Mouse (Mus musculus) liver, embryonic 13.5 days (tissue): ENCODE measurements around the gene Insl6. TPM values are rescaled to one million over a fixed set of nuclear protein-coding genes. Genes with fewer than 3 reads are reported as not detected.

ENCODE experiments used
- ATAC-seq: fragments of 200-750 bp; cut with Nextera tagmentation; 2 replicates; pipeline ENCODE4 v1.8.0; 2017; ENCODE audit warnings: low read depth, mild to moderate bottlenecking, moderate number of reproducible peaks, moderate library complexity
- DNase-seq: peaks from one replicate; pipeline ENCODE4 v3.0.0; 2022
- H3K27ac ChIP-seq: fragments of 300-500 bp; sonication (generic); 2 replicates; pipeline ENCODE4 v1.5.1; 2015; ENCODE audit warnings: moderate library complexity, mild to moderate bottlenecking, inconsistent platforms
- H3K27me3 ChIP-seq: fragments of 300-500 bp; sonication (generic); 2 replicates; pipeline ENCODE4 v1.6.1; 2015; ENCODE audit warnings: mild to moderate bottlenecking, inconsistent platforms
- H3K36me3 ChIP-seq: fragments of 300-500 bp; sonication (generic); 2 replicates; pipeline ENCODE4 v1.6.1; 2015; ENCODE audit warnings: mild to moderate bottlenecking, inconsistent platforms
- H3K4me1 ChIP-seq: fragments of 300-500 bp; sonication (generic); replicated peaks from 2 replicates; pipeline ENCODE4 v1.6.1; 2015; ENCODE audit warnings: inconsistent platforms
- H3K4me2 ChIP-seq: fragments of 300-500 bp; sonication (generic); 2 replicates; pipeline ENCODE4 v1.6.1; 2015; ENCODE audit warnings: inconsistent platforms, mild to moderate bottlenecking, moderate library complexity
- H3K4me3 ChIP-seq: fragments of 300-500 bp; sonication (generic); replicated peaks from 2 replicates; pipeline ENCODE4 v1.5.1; 2015; ENCODE audit warnings: mild to moderate bottlenecking, inconsistent platforms
- H3K9ac ChIP-seq: fragments of 300-500 bp; sonication (generic); 2 replicates; pipeline ENCODE4 v1.6.1; 2015; ENCODE audit warnings: mild to moderate bottlenecking, inconsistent platforms
- H3K9me3 ChIP-seq: fragments of 300-500 bp; sonication (generic); replicated peaks from 2 replicates; pipeline ENCODE4 v1.6.1; 2016; ENCODE audit warnings: inconsistent platforms
- WGBS: fragments of 180-500 bp; shearing (Covaris S2); methylation state at CpG from one replicate; pipeline ENCODE4 v1.1.7; 2015; ENCODE audit not compliant: insufficient replicate concordance; 5-methylcytosine and 5-hydroxymethylcytosine counted together
- polyA plus RNA-seq: library from polyadenylated mRNA; unstranded; fragments of >200 nt; fragmentation: Nextera tagmentation; extraction: Ambion mirVana; gene quantifications from 2 replicates; pipeline ENCODE4 v1.2.1, GENCODE M21; 2015

Insl6 gene
- polyA plus RNA-seq, 1 experiment from 2014 or later = 1.1 TPM

GRCm38 (mm10) chr19:29350991-29351390 is 25.8 kb upstream of the Insl6 start:
- Histone ChIP-seq H3K36me3 (0 out of 2 replicates have a peak, but pooled peaks cover 4% of the 10 kb centered on the region), H3K27me3 (no peaks in the 10 kb centered on the region), H3K9ac (no peak overlapping the region), H3K4me2 (no peak overlapping the region), H3K4me3 (no peak overlapping the region), H3K4me1 (peaks cover 4% of the 10 kb centered on the region), H3K27ac (no peak overlapping the region), H3K9me3 (no peaks in the 10 kb centered on the region)
- ATAC-seq = no peak
- WGBS = 61% methylated on average over 5 of the region's 5 CpGs
- no peak for DNase-seq

GRCm38 (mm10) chr19:29345636-29346035 is 20.5 kb upstream of the Insl6 start:
- Histone ChIP-seq H3K4me1 (0 out of 2 replicates have a peak, but pooled peaks cover 4% of the 10 kb centered on the region), H3K4me3 (no peak overlapping the region), H3K27ac (no peak overlapping the region), H3K9me3 (no peaks in the 10 kb centered on the region), H3K27me3 (no peaks in the 10 kb centered on the region), H3K9ac (no peak overlapping the region), H3K36me3 (0 out of 2 replicates have a peak, but pooled peaks cover 4% of the 10 kb centered on the region), H3K4me2 (no peak overlapping the region)
- DNase-seq (no peak), ATAC-seq (no peak)
- 72% methylated on average over 6 of the region's 6 CpGs for WGBS

GRCm38 (mm10) chr19:29344868-29345267 is 19.7 kb upstream of the Insl6 start:
- no peak for ATAC-seq

GRCm38 (mm10) chr19:29342281-29342680 is 17.1 kb upstream of the Insl6 start:
- WGBS = 68% methylated on average over 6 of the region's 6 CpGs
- ATAC-seq (no peak), DNase-seq (no peak)
- H3K9me3 ChIP-seq = no peaks in the 10 kb centered on the region
- no peak overlapping the region for H3K4me2 ChIP-seq
- no peak overlapping the region for H3K27ac ChIP-seq
- no peaks in the 10 kb centered on the region for H3K27me3 ChIP-seq
- H3K36me3 ChIP-seq = no peaks in the 10 kb centered on the region
- H3K4me3 ChIP-seq = no peak overlapping the region
- H3K4me1 ChIP-seq = 0 out of 2 replicates have a peak, but pooled peaks cover 4% of the 10 kb centered on the region
- H3K9ac ChIP-seq = no peak overlapping the region

More at GRCm38 (mm10) chr19:29344868-29345267, 19.7 kb upstream of the Insl6 start:
- Histone ChIP-seq H3K4me3 (no peak overlapping the region), H3K9me3 (no peaks in the 10 kb centered on the region), H3K27me3 (no peaks in the 10 kb centered on the region), H3K4me1 (0 out of 2 replicates have a peak, but pooled peaks cover 4% of the 10 kb centered on the region), H3K36me3 (0 out of 2 replicates have a peak, but pooled peaks cover under 1% of the 10 kb centered on the region), H3K9ac (no peak overlapping the region), H3K27ac (no peak overlapping the region), H3K4me2 (no peak overlapping the region)
- no peak for DNase-seq

- no peak overlapping the region for H3K4me2 ChIP-seq
- no peak for DNase-seq
- 0 out of 2 replicates have a peak, but pooled peaks cover 4% of the 10 kb centered on the region for H3K4me1 ChIP-seq
- 48% methylated on average over 4 of the region's 4 CpGs for WGBS
- H3K36me3 ChIP-seq = no peaks in the 10 kb centered on the region
- no peak for ATAC-seq
- H3K27ac ChIP-seq = no peak overlapping the region
- H3K9me3 ChIP-seq = no peaks in the 10 kb centered on the region
- no peak overlapping the region for H3K9ac ChIP-seq
- no peaks in the 10 kb centered on the region for H3K27me3 ChIP-seq
- H3K4me3 ChIP-seq = no peak overlapping the region
Observed at GRCm38 (mm10) chr19:29341029-29341428, 15.9 kb upstream of the Insl6 start.

- peaks cover 6% of the 10 kb centered on the region; the same call in 1 of the 2 replicates for H3K4me1 ChIP-seq
- ATAC-seq (no peak), DNase-seq (no peak)
- no peak overlapping the region for H3K4me2 ChIP-seq
- H3K9me3 ChIP-seq = no peaks in the 10 kb centered on the region
- H3K9ac ChIP-seq = no peak overlapping the region
- no peaks in the 10 kb centered on the region for H3K36me3 ChIP-seq
- H3K4me3 ChIP-seq = no peak overlapping the region
- no peak overlapping the region for H3K27ac ChIP-seq
- H3K27me3 ChIP-seq = peaks cover 37% of the 10 kb centered on the region
- WGBS = 68% methylated on average over 2 of the region's 2 CpGs
Observed at GRCm38 (mm10) chr19:29336624-29337023, 11.5 kb upstream of the Insl6 start.

GRCm38 (mm10) chr19:29334068-29334745 is 9.1 kb upstream of the Insl6 start, which contains the start of gene Rln1:
Gene Rln1, minus strand, starts transcription at chr19:29334670.
- H3K4me2 ChIP-seq = peak within 1 kb of the TSS; percentile 55
- H3K4me1 ChIP-seq = peaks cover 6% of the 10 kb centered on the region; the same call in 1 of the 2 replicates
- peak within 1 kb of the TSS; percentile 25 for H3K4me3 ChIP-seq
- ATAC-seq (no peak), DNase-seq (no peak)
- H3K36me3 ChIP-seq = no peaks in the 10 kb centered on the region
- H3K27me3 ChIP-seq = peaks cover 37% of the 10 kb centered on the region
- no peak within 1 kb of the TSS for H3K27ac ChIP-seq
- H3K9me3 ChIP-seq = no peaks in the 10 kb centered on the region
- WGBS = 9% methylated on average over 23 of the region's 23 CpGs
- H3K9ac ChIP-seq = 0 out of 2 replicates have a peak within 1 kb of the TSS, but pooled peaks have one; percentile 22

- ATAC-seq (no peak), DNase-seq (no peak)
- Histone ChIP-seq H3K27me3 (peaks cover 9% of the 10 kb centered on the region), H3K9me3 (no peaks in the 10 kb centered on the region), H3K9ac (no peak overlapping the region), H3K4me3 (no peak overlapping the region), H3K27ac (no peak overlapping the region), H3K4me1 (peaks cover 17% of the 10 kb centered on the region), H3K4me2 (no peak overlapping the region), H3K36me3 (no peaks in the 10 kb centered on the region)
- 69% methylated on average over 13 of the region's 13 CpGs for WGBS
Observed at GRCm38 (mm10) chr19:29326822-29327552, 1.8 kb upstream of the Insl6 start.

- no peaks in the 10 kb centered on the region for H3K36me3 ChIP-seq
- H3K4me3 ChIP-seq = no peak overlapping the region
- H3K27ac ChIP-seq = no peak overlapping the region
- WGBS = 81% methylated on average over 4 of the region's 4 CpGs
- no peak overlapping the region for H3K4me2 ChIP-seq
- peaks cover 7% of the 10 kb centered on the region for H3K27me3 ChIP-seq
- peaks cover 17% of the 10 kb centered on the region for H3K4me1 ChIP-seq
- no peak overlapping the region for H3K9ac ChIP-seq
- DNase-seq (no peak), ATAC-seq (no peak)
- H3K9me3 ChIP-seq = no peaks in the 10 kb centered on the region
Observed at GRCm38 (mm10) chr19:29326396-29326795, 1.2 kb upstream of the Insl6 start.

GRCm38 (mm10) chr19:29325852-29326180 is 660 bp upstream of the Insl6 start:
- H3K27ac ChIP-seq = no peak overlapping the region
- peak overlapping the region; percentile 50 for H3K4me3 ChIP-seq
- H3K36me3 ChIP-seq = no peaks in the 10 kb centered on the region
- peak overlapping the region; percentile 31 for H3K9ac ChIP-seq
- no peaks in the 10 kb centered on the region for H3K9me3 ChIP-seq
- peaks cover 7% of the 10 kb centered on the region for H3K27me3 ChIP-seq
- H3K4me2 ChIP-seq = peak overlapping the region; percentile 72
- no peak for ATAC-seq
- WGBS = 61% methylated on average over 9 of the region's 9 CpGs
- no peak for DNase-seq
- peaks cover 17% of the 10 kb centered on the region for H3K4me1 ChIP-seq

- Histone ChIP-seq H3K4me2 (no peak overlapping the region), H3K9me3 (no peaks in the 10 kb centered on the region), H3K4me3 (no peak overlapping the region), H3K9ac (no peak overlapping the region), H3K27me3 (peaks cover 7% of the 10 kb centered on the region), H3K4me1 (peaks cover 17% of the 10 kb centered on the region), H3K36me3 (no peaks in the 10 kb centered on the region), H3K27ac (no peak overlapping the region)
- ATAC-seq (no peak), DNase-seq (no peak)
- 60% methylated on average over 8 of the region's 8 CpGs for WGBS
Observed at GRCm38 (mm10) chr19:29323416-29324049, 1.6 kb downstream of the Insl6 start.
